Mouse (Mus musculus): ENCODE results near the gene Ehmt2.
"Not testable (repeated sequence)": the region's sequence is repeated elsewhere in the genome, so short reads cannot be mapped to it uniquely, and the experiment has no call there.

Ehmt2 gene

DNA sequence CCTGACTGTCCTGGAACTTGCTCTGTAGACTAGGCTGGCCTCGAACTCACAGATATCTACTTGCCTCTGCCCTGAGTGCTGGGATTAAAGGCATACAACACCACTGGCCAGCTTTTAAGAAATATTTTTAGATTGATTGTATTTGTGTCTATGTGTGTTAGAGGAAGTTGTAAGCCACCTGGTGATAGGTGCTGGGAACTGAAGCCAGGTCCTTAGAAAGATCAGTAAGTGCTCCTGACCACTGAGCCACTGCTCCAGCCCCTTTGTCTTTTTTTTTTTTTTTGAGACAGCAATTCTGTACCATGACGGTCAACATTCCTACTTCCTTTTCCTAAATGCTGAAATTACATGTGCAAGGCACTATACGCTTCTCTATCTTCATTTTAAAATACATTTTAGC is 55.0 kb downstream of the Ehmt2 start:
- in situ Hi-C loops (cut with MseI, MboI), result no loop called here

DNA sequence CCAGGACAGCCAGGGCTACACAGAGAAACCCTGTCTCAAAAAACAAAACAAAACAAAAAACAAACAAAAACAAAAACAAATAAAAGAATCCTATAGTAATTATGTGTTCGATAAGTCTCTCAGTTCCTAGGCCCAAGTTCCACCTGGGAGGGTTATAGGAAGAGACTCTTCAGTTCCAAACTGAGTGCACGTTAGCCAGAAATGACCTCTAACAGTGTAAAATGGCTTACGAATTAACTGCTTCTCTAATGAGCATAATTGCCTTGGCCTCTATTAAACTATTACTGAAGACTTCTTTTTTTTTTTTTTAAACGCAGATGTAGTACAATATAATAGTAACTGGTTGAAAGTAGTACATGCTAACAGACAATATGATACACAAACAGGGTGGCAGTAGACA is 55.6 kb downstream of the Ehmt2 start:
- in situ Hi-C loops (cut with MseI, MboI), result no loop called here

DNA sequence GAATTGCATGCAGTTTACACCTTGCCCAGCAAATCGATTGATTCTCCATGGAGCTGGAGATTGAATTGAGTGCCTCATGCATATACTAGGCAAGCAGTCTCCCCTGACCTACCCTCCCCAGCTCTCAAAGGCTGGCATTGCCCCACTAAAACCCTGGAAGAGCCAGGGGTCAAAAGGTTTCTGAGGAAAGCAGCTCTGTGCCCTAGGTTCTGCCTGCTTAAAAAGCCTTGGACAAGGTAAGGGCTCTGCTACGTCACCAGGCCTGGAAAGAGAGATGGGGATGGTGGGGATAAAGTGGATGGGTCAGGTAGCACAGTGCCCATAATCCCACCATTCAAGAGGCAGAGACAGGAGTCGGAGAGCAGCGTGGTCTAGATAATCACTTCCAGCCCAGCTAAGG is 56.6 kb downstream of the Ehmt2 start:
- in situ Hi-C loops (cut with MseI, MboI), result no loop called here

DNA sequence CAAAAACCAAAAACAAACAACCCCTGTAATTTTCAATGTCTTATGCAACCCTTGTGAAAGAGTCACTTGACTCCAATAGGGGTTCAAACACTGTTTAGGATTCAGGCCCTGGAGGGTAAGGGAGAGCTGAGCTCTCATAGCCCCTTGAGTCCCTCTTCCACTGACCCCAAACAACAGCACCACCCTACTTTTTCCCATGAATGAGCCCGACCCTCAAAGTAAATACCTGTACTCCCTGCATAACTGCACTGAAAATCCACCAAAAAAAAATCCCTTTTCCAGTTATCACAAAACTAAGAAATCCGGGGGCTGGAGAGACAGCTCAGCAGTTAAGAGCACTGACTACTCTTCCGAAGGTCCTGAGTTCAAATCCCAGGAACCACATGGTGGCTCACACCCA is 57.6 kb downstream of the Ehmt2 start:
- in situ Hi-C loops (cut with MseI, MboI), result no loop called here

DNA sequence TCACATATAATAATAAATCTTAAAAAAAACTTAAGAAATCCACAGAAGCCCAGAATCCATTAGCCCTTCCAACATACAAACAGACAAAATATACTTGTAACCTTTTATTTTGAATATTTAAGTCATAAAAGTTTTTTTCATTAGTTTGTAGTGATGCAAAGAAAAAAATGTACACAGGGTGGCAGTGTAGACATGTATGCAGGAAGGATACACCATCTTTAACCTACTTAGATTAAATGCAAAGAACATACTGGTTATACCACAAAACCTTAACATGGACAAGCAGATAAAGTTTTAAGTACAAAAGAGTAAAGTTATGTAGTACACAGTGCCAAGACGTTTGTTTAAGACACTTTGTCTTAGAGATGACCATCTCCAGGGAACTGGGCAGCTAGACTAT is 58.1 kb downstream of the Ehmt2 start:
- in situ Hi-C loops (cut with MseI, MboI), result no loop called here

DNA sequence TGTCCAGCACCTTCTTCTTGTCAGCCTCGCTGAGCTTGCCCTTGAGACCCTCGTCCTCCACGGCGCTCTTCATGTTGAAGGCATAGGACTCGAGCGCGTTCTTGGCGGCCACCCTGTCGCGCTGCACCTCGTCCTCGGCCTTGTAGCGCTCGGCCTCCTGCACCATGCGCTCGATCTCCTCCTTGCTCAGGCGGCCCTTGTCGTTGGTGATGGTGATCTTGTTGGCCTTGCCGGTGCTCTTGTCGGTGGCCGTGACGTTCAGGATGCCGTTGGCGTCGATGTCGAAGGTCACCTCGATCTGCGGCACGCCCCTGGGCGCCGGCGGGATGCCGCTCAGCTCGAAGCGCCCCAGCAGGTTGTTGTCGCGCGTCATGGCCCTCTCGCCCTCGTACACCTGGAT is 59.0 kb downstream of the Ehmt2 start:
- in situ Hi-C loops (cut with MseI, MboI), result not testable (repeated sequence)

DNA sequence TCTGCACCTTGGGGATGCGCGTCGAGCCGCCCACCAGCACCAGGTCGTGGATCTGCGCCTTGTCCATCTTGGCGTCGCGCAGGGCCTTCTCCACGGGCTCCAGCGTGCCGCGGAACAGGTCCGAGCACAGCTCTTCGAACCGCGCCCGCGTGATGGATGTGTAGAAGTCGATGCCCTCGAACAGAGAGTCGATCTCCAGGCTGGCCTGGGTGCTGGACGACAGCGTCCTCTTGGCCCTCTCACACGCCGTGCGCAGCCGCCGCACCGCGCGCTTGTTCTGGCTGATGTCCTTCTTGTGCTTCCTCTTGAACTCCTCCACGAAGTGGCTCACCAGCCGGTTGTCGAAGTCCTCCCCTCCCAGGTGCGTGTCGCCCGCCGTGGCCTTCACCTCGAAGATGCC is 59.7 kb downstream of the Ehmt2 start:
- in situ Hi-C loops (cut with MseI, MboI), result not testable (repeated sequence)

- in situ Hi-C loops (cut with MseI, MboI), result not testable (repeated sequence)
These were observed 60.5 kb downstream of the Ehmt2 start for GRCm38 (mm10) chr17:34958734-34959129.

DNA sequence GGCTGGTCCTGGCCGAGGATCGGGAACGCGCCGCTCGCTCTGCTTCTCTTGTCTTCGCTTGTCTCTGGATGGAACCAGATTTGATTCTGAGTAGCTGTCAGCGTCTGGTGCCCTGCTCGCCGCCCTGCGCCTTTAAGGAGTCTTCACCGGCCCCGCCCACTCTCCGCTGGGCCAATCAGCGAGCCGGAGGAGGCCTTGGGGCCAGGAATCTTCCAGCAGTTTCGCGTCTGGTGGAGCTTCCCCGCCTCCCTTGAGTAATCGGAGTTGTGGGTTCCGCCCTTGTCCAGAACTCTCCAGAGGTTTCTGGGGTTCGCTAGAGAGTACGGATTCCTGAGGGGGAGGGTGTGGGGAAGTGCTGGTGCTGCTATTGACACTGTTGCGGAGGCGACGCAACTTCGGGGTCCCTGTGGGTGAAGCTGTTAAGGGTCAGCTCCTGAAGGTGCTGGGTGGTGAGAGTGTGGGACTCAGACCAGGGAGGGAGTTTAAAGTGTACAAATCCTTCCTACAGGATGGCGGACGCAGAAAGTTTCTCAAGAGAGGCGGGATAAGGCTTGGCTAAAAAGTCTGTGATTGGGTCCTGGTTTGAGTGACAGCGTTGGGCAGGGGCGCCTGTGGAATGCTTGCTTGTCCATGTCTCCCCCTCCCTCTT is 61.0 kb downstream of the Ehmt2 start, which contains the start of gene Hspa1b:
Hspa1b (minus strand) TSS at position 109 of the 649 bp plus-strand sequence.
- in situ Hi-C loops (cut with MseI, MboI), result not testable (repeated sequence)

DNA sequence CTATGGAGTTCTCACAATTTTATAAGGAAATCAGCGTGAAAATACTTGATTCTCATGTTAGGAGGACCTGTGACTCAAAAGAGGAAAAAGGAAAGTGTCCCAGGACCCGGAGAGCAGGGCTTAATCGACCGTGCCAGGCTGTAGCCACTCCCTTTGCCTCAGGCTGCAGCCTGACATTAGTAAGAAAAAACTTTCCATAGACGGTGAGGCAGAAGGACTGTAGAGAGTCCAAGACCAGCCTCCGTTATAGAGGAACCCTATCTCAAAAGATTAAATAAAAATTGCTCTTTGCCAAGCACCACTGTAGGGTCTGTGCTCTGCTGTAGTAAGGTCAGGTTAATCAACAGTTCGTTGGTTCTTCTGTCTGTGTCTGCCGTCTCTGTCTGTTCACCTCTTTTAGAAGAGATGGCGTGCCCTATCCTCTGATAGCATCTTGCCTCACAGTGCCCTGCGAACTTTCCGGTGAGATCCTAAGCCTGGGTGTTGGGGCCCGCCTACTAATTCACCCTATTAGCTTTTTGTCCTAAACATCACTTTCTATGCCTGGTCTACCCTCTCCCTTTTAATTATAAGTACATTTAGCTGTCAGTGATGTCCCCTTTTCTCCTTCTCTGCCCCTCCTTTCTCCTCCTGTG is 61.7 kb downstream of the Ehmt2 start:
- in situ Hi-C loops (cut with MseI, MboI), result no loop called here

DNA sequence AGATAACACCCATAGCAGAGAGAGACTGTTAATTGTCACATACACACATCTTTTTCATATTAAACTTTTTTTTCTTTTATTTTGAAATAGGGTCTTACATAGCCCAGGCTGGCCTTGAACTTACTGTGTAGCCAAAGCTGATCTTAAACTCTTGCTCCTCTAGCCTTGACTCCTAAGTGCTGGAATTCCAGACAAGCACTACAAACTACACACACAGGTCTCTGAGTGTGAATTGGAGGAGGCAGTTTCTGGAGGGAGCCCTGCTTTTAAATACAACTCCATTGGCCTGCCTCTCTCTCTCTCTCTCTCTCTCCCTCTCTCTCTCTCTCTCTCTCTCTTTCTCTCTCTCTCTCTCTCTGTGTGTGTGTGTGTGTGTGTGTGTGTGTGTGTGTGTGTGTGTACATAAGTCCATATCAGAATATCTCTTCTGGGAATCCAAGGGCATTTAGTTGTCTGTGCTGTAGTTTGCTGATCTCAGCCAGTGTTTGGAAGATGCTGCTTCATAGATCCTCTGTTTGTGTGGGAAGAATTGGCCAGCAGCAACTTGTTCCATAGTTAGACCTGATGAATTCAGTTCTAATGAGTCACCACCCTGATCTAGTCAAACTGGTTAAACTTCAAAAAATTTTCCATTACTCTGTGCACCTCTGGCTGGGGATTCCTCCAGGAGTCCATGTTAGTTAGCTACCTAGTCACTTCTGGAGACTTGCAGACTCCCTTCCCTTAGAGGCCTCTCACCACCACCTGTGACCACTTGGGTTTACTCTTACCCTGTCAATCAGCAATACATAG is 62.6 kb downstream of the Ehmt2 start:
- in situ Hi-C loops (cut with MseI, MboI), result no loop called here

- in situ Hi-C loops (cut with MseI, MboI), result no loop called here
These were observed 63.9 kb downstream of the Ehmt2 start for GRCm38 (mm10) chr17:34962125-34962524.

GRCm38 (mm10) chr17:34962841-34963240 is 64.6 kb downstream of the Ehmt2 start:
- in situ Hi-C loops (cut with MseI, MboI), result no loop called here
